16 mouse cellular contexts compared by ENCODE assay signal in the genomic region with DNA sequence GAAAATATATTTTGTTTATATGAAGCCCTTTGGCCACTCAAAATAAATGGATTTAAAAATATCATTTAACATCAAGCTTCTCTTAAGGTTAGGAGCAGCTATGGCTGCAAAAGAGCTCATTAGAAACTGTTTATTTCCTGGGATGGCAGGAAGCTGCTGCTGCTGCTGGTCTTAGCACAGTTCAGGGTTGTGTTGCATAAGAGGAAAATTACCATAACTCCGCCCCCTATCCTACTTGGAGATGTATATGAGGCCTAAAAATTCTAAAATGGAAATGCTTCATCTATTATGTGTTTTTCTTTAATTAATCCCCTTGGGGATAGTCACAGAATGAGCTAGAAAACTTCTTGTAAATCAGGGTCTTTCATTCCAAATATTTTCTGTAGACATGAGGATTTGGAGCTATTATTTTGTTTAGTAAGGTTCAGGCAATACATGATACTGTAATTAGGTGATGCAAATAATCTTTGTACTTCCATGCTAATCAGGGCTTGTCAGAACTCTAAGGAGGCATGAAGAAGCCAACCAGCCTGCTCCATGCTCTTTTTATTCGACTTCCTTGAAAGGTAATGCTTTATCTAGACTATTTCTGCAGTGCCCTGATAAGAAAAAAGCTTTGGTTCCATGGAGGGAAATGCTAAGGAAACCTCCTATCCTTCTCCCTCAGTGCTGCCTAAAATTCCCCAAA.
DNase-seq lines count a peak whose midpoint lies in the region; ATAC-seq and TF ChIP-seq lines count a peak whose summit lies in the region.
"Had no signal": no experiment of that assay in that cellular context is flagged by ENCODE, and none has a peak within 500 bp of the region (broad histone marks: within the 10 kb centered on the region; RNA-seq: fewer than 3 reads in every experiment).

No protein-coding gene starts in this region.

- H3K9me3 ChIP-seq in heart, postnatal 0 days (replicated peaks; ENCODE audit: control insufficient read depth, low read length) = no peaks in the 10 kb centered on the region
- no peaks in the 10 kb centered on the region for H3K9me3 ChIP-seq in neural tube, embryonic 12.5 days
- H3K9me3 ChIP-seq in neural tube, embryonic 15.5 days (replicated peaks) = no peaks in the 10 kb centered on the region
- no peaks in the 10 kb centered on the region for H3K9me3 ChIP-seq in intestine, embryonic 16.5 days (ENCODE audit: control insufficient read depth, low read length)
- H3K9me3 ChIP-seq in midbrain, postnatal 0 days (ENCODE audit: low read length) = no peaks in the 10 kb centered on the region
- H3K9me3 ChIP-seq in kidney, embryonic 16.5 days (ENCODE audit: low read length) = no peaks in the 10 kb centered on the region
- H3K9me3 ChIP-seq: liver, embryonic 13.5 days had no signal

- no peaks in the 10 kb centered on the region for H3K27me3 ChIP-seq in heart, postnatal 0 days (ENCODE audit: control insufficient read depth, insufficient read depth, low read length)
- no peaks in the 10 kb centered on the region for H3K27me3 ChIP-seq in neural tube, embryonic 12.5 days (replicated peaks)
- no peaks in the 10 kb centered on the region for H3K27me3 ChIP-seq in neural tube, embryonic 15.5 days (replicated peaks)
- H3K27me3 ChIP-seq in intestine, embryonic 16.5 days (replicated peaks; ENCODE audit: control insufficient read depth, insufficient read depth, low read length) = no peaks in the 10 kb centered on the region
- H3K27me3 ChIP-seq in midbrain, postnatal 0 days (ENCODE audit: insufficient read depth, low read length) = no peaks in the 10 kb centered on the region
- no peaks in the 10 kb centered on the region for H3K27me3 ChIP-seq in kidney, embryonic 16.5 days (ENCODE audit: insufficient read depth, low read length)
- H3K27me3 ChIP-seq: liver, embryonic 13.5 days had no signal

- TF ChIP-seq CTCF in heart, postnatal 0 days (IDR thresholded peaks at IDR 0.05; ENCODE audit: low read depth) = no peak
- no peak for TF ChIP-seq CTCF in midbrain, postnatal 0 days (IDR thresholded peaks at IDR 0.05)

- no peak overlapping the region for H3K4me3 ChIP-seq in heart, postnatal 0 days (ENCODE audit: low read depth, low read length)
- no peak overlapping the region for H3K4me3 ChIP-seq in neural tube, embryonic 12.5 days
- no peak overlapping the region for H3K4me3 ChIP-seq in neural tube, embryonic 15.5 days (replicated peaks)
- no peak overlapping the region for H3K4me3 ChIP-seq in intestine, embryonic 16.5 days (ENCODE audit: low read length)
- no peak overlapping the region for H3K4me3 ChIP-seq in midbrain, postnatal 0 days (ENCODE audit: low read depth, low read length)
- no peak overlapping the region for H3K4me3 ChIP-seq in kidney, embryonic 16.5 days (ENCODE audit: low read length)
- H3K4me3 ChIP-seq: erythroblast, embryonic 14.5 days; liver, embryonic 13.5 days had no signal

- H3K36me3 ChIP-seq in heart, postnatal 0 days (replicated peaks; ENCODE audit: control insufficient read depth, insufficient read depth, low read length) = no peaks in the 10 kb centered on the region
- no peaks in the 10 kb centered on the region for H3K36me3 ChIP-seq in neural tube, embryonic 12.5 days
- H3K36me3 ChIP-seq in neural tube, embryonic 15.5 days = no peaks in the 10 kb centered on the region
- H3K36me3 ChIP-seq in intestine, embryonic 16.5 days (ENCODE audit: control insufficient read depth, insufficient read depth, low read length) = no peaks in the 10 kb centered on the region
- no peaks in the 10 kb centered on the region for H3K36me3 ChIP-seq in midbrain, postnatal 0 days (ENCODE audit: insufficient read depth, low read length)
- no peaks in the 10 kb centered on the region for H3K36me3 ChIP-seq in kidney, embryonic 16.5 days (ENCODE audit: insufficient read depth, low read length)
- H3K36me3 ChIP-seq: liver, embryonic 13.5 days had no signal

- ATAC-seq in heart, postnatal 0 days (ENCODE audit: insufficient read depth, low read depth) = no peak; the same call in 1 of the 2 replicates
- ATAC-seq in neural tube, embryonic 12.5 days (ENCODE audit: low FRiP score, low read depth) = 0 out of 2 replicates have a peak, but pooled peaks have one; percentile 50
- no peak for ATAC-seq in neural tube, embryonic 15.5 days (ENCODE audit: low FRiP score)
- peak; percentile 60; the same call in 1 of the 2 replicates for ATAC-seq in intestine, embryonic 16.5 days
- ATAC-seq in midbrain, postnatal 0 days (ENCODE audit: low FRiP score) = 0 out of 2 replicates have a peak, but pooled peaks have one; percentile 56
- ATAC-seq in kidney, embryonic 16.5 days (ENCODE audit: low FRiP score, low TSS enrichment) = no peak

- H3K27ac ChIP-seq in heart, postnatal 0 days (ENCODE audit: low read depth) = 0 out of 2 replicates have a peak overlapping the region, but pooled peaks have one; percentile 32
- no peak overlapping the region for H3K27ac ChIP-seq in neural tube, embryonic 12.5 days
- H3K27ac ChIP-seq in neural tube, embryonic 15.5 days (replicated peaks) = no peak overlapping the region
- no peak overlapping the region for H3K27ac ChIP-seq in intestine, embryonic 16.5 days (ENCODE audit: low read length)
- H3K27ac ChIP-seq in midbrain, postnatal 0 days (ENCODE audit: low read depth, low read length) = no peak overlapping the region
- no peak overlapping the region for H3K27ac ChIP-seq in kidney, embryonic 16.5 days (ENCODE audit: low read length)
- H3K27ac ChIP-seq: liver, embryonic 13.5 days had no signal

- no peak overlapping the region for H3K4me2 ChIP-seq in heart, postnatal 0 days (ENCODE audit: low read depth, low read length)
- H3K4me2 ChIP-seq in neural tube, embryonic 12.5 days (replicated peaks) = no peak overlapping the region
- H3K4me2 ChIP-seq in neural tube, embryonic 15.5 days = no peak overlapping the region
- no peak overlapping the region for H3K4me2 ChIP-seq in intestine, embryonic 16.5 days (ENCODE audit: low read depth, low read length)
- H3K4me2 ChIP-seq in midbrain, postnatal 0 days (ENCODE audit: low read depth, low read length, poor library complexity, severe bottlenecking) = no peak overlapping the region
- no peak overlapping the region for H3K4me2 ChIP-seq in kidney, embryonic 16.5 days (replicated peaks; ENCODE audit: low read depth, low read length)
- H3K4me2 ChIP-seq: heart, embryonic 11.5 days; liver, embryonic 13.5 days had no signal

- WGBS in heart, postnatal 0 days = 32% methylated on average over 2 of the region's 2 CpGs
- 65% methylated on average over 2 of the region's 2 CpGs for WGBS in neural tube, embryonic 12.5 days
- 69% methylated on average over 2 of the region's 2 CpGs for WGBS in neural tube, embryonic 15.5 days
- WGBS in intestine, embryonic 16.5 days = 44% methylated on average over 2 of the region's 2 CpGs
- WGBS in midbrain, postnatal 0 days = 44% methylated on average over 2 of the region's 2 CpGs
- WGBS in kidney, embryonic 16.5 days = 62% methylated on average over 2 of the region's 2 CpGs

- TF ChIP-seq EP300 in heart, postnatal 0 days (IDR thresholded peaks at IDR 0.05; ENCODE audit: low read depth) = no peak

- DNase-seq in heart, postnatal 0 days (ENCODE audit: low spot score) = no peak
- DNase-seq in heart, postnatal 4 days = no peak
- DNase-seq in midbrain, postnatal 0 days (ENCODE audit: low spot score) = no peak
- DNase-seq in left cerebral cortex, adult 8-10 months (ENCODE audit: low spot score in 2 of 2) = no peak
- DNase-seq: adrenal gland, postnatal 14 days; cerebellum, adult 9-10 months; kidney, adult 18-20 months; kidney, postnatal 4 days; left cerebral cortex, postnatal 4 days; liver, embryonic 13.5 days had no signal

- no peak overlapping the region for H3K9ac ChIP-seq in heart, postnatal 0 days (replicated peaks; ENCODE audit: low read depth, low read length)
- no peak overlapping the region for H3K9ac ChIP-seq in neural tube, embryonic 12.5 days
- no peak overlapping the region for H3K9ac ChIP-seq in neural tube, embryonic 15.5 days (replicated peaks)
- H3K9ac ChIP-seq in intestine, embryonic 16.5 days (ENCODE audit: low read depth, low read length) = no peak overlapping the region
- no peak overlapping the region for H3K9ac ChIP-seq in midbrain, postnatal 0 days (replicated peaks; ENCODE audit: low read length, poor library complexity, severe bottlenecking)
- no peak overlapping the region for H3K9ac ChIP-seq in kidney, embryonic 16.5 days (replicated peaks; ENCODE audit: low read length)
- H3K9ac ChIP-seq: liver, embryonic 13.5 days had no signal

- 0 out of 2 replicates have a peak, but pooled peaks cover 4% of the 10 kb centered on the region for H3K4me1 ChIP-seq in heart, postnatal 0 days (ENCODE audit: control insufficient read depth, insufficient read depth)
- H3K4me1 ChIP-seq in neural tube, embryonic 12.5 days = no peaks in the 10 kb centered on the region
- H3K4me1 ChIP-seq in neural tube, embryonic 15.5 days = no peaks in the 10 kb centered on the region
- no peaks in the 10 kb centered on the region for H3K4me1 ChIP-seq in intestine, embryonic 16.5 days (ENCODE audit: control insufficient read depth, insufficient read depth, low read length)
- no peaks in the 10 kb centered on the region for H3K4me1 ChIP-seq in midbrain, postnatal 0 days (ENCODE audit: insufficient read depth, low read length)
- H3K4me1 ChIP-seq in kidney, embryonic 16.5 days (ENCODE audit: insufficient read depth, low read length) = no peaks in the 10 kb centered on the region
- H3K4me1 ChIP-seq: liver, embryonic 13.5 days had no signal

Comparison
In these comparisons a context has a peak if more than half of its experiments do, and no peak if none do; other contexts are left out.
1. ATAC-seq: peak in neural tube, embryonic 12.5 days (single experiment), intestine, embryonic 16.5 days (single experiment) and midbrain, postnatal 0 days (single experiment); none in heart, postnatal 0 days (single experiment), neural tube, embryonic 15.5 days (single experiment) and kidney, embryonic 16.5 days (single experiment).